Mouse (Mus musculus) B cell, adult 62 days (primary cell): ENCODE measurements around the gene Rpp21. TPM values are rescaled to one million over a fixed set of nuclear protein-coding genes. Genes with fewer than 3 reads are reported as not detected.

ENCODE experiments used
- total RNA-seq: library from RNA; stranded (reverse); gene quantifications from 4 replicates; pipeline ENCODE4 v1.2.4, GENCODE M21; 2023

The Rpp21 gene
- 53.6 to 72.0 TPM (median 57.2 TPM) in 4 replicates for total RNA-seq

GRCm38 (mm10) chr17:36257969-36258368 lies at the start of gene Rpp21:
Rpp21 (minus strand) TSS chr17:36258069.

GRCm38 (mm10) chr17:36286390-36286789 lies 28.5 kb upstream of the Rpp21 start, which contains the start of gene H2-M10.2:
H2-M10.2 (minus strand) TSS chr17:36286490.

GRCm38 (mm10) chr17:36271586-36272256 lies 13.9 kb upstream of the Rpp21 start, which contains the start of gene Trim39:
Trim39 (minus strand) TSS chr17:36272247.

Other genes with a start within 250 kb of the Rpp21 start
- gene H2-T24, start 237.5 kb downstream of the Rpp21 start, total RNA-seq: 41.0 to 45.3 TPM (median 43.3 TPM) in 4 replicates
- 309 to 351 TPM (median 339 TPM) in 4 replicates for gene H2-T23, start 225.2 kb downstream of the Rpp21 start, total RNA-seq
- gene H2-T22, start 215.3 kb downstream of the Rpp21 start, total RNA-seq: 79.2 to 84.9 TPM (median 81.8 TPM) in 4 replicates
- gene Gm6034, start 215.1 kb downstream of the Rpp21 start, total RNA-seq: 0.43 to 0.78 TPM in 2 of 4 replicates, not detected in the others
- 60.5 to 70.0 TPM (median 65.9 TPM) in 4 replicates for gene Gm11127, start 199.7 kb downstream of the Rpp21 start, total RNA-seq
- 1.6 to 2.8 TPM (median 1.8 TPM) in 4 replicates for gene Gm19684, start 136.4 kb downstream of the Rpp21 start, total RNA-seq
- gene Gm7030, start 128.6 kb downstream of the Rpp21 start, total RNA-seq: 12.8 to 20.3 TPM (median 16.2 TPM) in 4 replicates
- 0.75 to 0.76 TPM in 2 of 4 replicates, not detected in the others for gene Gm8909, start 89.5 kb downstream of the Rpp21 start, total RNA-seq
- not detected in 4 replicates for gene H2-T3, start 67.8 kb downstream of the Rpp21 start, total RNA-seq
- gene Trim39, start 14.2 kb upstream of the Rpp21 start, total RNA-seq: 84.4 to 91.5 TPM (median 88.4 TPM) in 4 replicates
- gene H2-M10.2, start 28.4 kb upstream of the Rpp21 start, total RNA-seq: not detected in 4 replicates
- gene H2-M10.1, start 68.1 kb upstream of the Rpp21 start, total RNA-seq: not detected in 4 replicates
- not detected in 4 replicates for gene H2-M10.3, start 110.3 kb upstream of the Rpp21 start, total RNA-seq
- not detected in 4 replicates for gene H2-M10.4, start 204.3 kb upstream of the Rpp21 start, total RNA-seq